Mouse (Mus musculus): ENCODE data around the gene Hmg20b. TPM values are rescaled to one million over a fixed set of nuclear protein-coding genes. Genes with fewer than 3 reads are reported as not detected.
A peak's percentile ranks its signal among the peaks of the same experiment; 100 is the strongest.

Gene Hmg20b
- total RNA-seq (2015) (24.5 and 29.0 TPM in 2 replicates), total RNA-seq (2017) (22.2 and 32.3 TPM in 2 replicates)

DNA sequence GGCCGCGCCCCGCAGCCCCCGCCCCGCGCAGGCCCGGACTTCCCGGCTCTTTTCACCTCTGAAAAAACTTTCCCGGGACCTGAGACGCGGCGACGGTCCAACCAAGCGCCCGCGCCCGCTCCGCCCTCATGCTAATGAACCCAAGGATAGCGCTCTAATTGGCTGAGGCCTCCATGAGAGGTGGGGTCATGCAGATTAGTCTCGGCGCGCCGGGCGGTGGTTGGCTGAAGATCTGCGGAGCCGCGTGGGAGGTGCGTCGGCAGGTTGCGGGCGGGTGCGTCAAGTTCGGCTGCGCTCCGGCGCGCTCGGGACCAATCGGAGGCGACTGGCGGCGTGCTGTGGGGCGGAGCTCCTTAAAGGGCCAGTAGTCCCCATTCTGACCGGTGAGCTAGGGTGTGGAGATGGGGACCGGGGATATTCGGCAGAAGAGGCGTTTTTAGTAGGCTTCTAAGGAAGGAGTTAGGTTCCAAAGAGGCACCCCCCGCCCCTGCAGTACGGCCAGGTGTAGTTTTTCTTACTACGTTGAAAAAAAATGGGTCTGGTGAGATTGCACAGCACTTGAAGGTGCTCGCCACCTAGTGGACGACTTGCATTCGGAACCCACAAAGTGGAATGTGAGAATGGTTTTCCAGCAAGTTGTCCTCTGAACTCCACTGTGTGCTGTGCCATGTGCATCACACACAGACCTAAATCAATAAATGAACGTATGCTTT, at the start of gene Hmg20b:
Hmg20b (minus strand) TSS at position 130 of the 713 bp plus-strand sequence.
- ATAC-seq (replicated peaks; ENCODE audit: poor library complexity): peak; percentile 80

DNA sequence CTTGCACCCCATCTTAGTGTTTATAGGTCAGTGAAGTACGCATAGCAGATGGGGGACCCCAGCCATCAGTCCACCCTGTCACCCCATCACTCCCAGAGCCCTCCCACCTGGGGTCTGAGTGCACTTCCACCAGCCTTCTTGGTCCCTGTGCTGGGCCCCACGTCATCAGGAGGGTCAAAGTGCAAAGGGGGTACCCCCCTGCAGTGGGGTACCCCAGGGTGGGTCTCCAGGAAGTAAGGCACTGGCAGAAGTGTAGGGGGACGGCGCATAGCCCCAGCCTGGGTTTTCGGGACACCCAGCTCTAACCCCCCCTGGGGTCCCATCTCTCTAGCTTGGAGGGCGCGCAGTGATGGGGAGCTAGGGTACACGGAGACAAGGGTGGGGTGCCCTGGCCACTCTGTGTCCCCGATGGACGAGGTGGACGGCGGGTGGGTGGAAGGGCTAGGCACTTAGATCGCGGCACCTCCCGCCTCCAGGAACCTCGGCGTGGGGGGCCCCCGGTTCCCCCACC, 49.6 kb upstream of the Hmg20b start:
- no peak for ATAC-seq (replicated peaks; ENCODE audit: poor library complexity)

DNA sequence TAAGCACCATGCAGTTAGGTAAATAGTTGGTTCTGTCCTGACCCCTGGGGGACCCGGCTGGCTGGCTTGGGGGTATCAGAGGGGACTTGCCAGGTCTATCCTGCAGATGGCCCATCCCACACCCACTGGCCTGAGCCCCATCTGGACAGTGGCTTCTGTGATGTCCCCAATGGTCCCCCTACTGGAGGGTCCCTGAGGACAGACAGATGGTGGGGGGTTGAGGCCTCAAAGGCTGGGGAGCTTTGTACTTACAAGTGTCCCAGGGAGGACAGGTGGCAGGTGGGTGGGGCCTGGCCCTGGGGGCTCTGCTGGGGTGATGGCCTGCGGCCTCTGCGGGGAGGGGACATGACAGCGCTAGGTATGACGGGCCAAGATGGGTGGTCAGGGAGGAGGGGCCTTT, 49.0 kb upstream of the Hmg20b start:
- ATAC-seq (replicated peaks; ENCODE audit: poor library complexity): no peak

DNA sequence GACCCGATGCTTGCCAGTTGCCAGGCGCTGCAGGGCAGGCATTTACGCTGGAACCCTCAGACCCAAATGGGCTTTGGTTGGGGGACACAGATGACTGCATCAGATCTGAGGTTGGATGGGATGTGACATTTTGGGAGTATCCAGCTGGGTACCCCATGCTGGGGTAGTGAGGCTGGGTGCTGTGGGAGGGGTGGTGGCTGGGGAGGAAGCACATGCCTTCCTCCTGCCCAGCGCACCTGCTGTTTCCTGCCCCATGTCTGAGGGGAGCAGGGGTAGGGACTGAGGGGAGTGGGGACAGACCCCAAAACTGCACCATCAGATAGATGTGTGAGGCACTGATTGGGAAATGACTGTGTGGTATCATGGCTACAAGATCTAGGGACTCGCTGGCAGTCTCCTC, 46.5 kb upstream of the Hmg20b start:
- ATAC-seq (replicated peaks; ENCODE audit: poor library complexity): no peak

DNA sequence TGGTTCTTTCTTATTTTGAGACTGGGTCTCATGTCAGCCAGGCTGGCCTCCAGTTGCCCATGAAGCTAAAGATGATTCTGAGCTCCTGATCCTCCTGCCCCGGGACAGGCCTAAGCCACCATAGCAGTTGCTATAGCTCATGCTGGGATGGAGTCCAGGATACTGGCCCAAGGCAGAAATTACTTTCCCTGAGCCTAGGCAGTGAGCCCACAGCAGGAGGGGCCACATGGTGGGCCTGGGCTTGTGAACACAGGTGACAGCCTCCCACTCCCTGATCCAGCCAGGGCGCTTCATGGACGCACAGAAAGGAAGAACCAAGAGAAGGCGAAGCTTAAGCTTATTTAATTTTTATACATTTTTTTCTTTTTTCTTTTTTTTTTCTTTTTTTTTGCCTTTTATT, 45.6 kb upstream of the Hmg20b start:
- ATAC-seq (replicated peaks; ENCODE audit: poor library complexity): no peak

DNA sequence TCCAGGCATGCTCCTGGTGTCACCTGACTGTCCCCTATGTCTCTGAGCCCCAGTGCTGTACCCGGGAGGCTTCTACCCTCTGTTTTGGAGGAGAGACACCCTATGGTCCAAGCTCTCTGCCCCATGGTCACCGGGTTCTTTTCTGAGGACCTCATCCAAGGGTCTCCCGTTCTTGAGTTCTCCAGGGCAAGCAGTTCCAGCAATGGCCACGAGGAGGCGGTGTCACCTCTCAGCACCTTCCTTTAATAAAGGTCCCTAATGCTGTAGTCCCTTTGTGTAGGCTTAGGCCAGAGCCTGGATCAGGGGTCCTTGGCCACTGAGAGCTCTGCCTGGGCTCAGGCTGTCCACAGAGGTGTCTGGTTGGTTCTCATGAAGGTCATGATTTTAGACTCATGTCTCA, 44.8 kb upstream of the Hmg20b start:
- peak; percentile 73 for ATAC-seq (replicated peaks; ENCODE audit: poor library complexity)

DNA sequence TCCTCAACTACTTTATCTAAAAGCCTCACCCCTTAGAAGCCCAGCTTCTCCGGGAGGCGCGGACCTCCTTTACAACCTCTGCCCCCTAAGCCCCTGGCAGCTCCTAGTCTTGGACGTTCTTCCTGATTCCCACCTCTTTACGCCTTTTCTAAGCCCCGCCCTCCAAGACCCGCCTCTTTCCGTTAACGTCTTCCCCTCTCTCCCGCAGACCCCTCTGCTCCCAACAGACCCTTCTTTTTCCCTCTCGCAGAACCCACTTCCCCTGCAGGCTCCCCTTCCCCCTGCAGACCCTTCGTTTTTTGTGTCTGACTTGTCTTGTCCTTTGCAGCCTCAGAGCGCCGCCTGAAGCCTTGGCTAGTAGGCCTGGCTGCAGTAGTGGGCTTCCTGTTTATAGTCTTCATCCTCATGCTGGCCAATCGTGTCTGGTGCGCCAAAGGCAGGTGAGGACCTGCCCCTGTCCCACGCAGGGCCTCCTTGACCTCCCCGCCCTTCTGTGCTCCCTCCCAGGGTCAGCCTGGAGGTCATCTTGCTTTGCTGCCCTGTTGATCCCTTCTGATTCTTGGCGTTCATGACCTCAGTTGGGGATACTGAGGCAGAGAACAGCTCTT, 43.3 kb upstream of the Hmg20b start:
- ATAC-seq (replicated peaks; ENCODE audit: poor library complexity): peak; percentile 49

DNA sequence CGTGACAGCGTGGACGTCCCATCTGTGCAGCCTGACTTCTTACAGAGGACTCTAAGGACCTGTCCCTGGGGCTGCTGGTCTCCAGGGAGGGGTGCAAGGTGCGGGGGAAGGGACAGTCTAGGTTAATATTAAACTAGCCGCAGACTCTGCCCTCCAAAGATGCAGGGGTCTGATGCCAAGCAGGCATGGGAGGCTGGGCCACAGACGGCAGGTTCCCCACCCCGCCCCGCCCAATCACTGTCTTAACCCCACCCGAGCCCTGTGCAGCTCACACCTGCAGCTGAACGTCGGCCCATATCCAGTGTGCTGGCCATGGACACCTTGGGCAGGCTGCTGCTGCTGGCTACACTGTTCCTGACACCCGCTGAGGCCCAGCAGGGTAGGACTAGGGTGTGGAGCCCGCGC, 42.5 kb upstream of the Hmg20b start, which contains the start of gene Smim24:
Smim24 (plus strand) TSS at position 271 of the 405 bp plus-strand sequence.
- ATAC-seq (replicated peaks; ENCODE audit: poor library complexity): no peak

DNA sequence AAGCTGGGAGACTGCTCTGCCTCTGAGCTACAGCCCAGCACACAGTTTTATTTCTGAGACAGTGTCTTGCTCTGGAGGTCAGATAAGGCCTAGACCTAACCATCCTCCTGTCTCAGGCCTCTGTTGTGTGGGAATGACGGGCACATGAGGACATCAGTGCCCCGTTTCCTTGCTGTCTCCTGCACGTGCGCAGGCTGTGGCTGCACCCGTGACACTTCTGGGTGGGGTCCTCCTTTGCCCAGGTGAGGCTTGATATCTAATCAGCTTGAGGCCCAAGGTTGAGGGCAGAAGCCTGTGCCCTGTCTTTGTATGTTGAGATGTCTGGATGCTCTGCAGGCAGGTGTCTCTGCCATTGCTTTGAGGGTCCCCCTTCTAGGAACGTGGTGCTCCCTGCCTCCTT, 42.0 kb upstream of the Hmg20b start:
- ATAC-seq (replicated peaks; ENCODE audit: poor library complexity): no peak

DNA sequence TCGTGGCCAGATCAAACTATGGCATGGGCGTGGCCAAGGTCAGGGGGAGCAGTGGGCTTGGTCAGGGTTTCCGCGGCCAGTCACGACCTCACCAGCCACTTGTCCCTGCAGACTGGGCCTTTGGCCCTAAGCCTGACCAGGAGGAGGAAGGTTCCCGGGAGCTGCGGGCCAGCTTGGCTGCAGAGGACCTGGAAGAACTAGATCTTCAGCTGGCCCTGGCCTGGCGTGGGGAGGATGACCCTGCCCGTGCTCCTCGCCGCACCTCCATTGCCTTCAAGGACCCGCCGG, 40.3 kb upstream of the Hmg20b start:
- ATAC-seq (replicated peaks; ENCODE audit: poor library complexity): no peak

DNA sequence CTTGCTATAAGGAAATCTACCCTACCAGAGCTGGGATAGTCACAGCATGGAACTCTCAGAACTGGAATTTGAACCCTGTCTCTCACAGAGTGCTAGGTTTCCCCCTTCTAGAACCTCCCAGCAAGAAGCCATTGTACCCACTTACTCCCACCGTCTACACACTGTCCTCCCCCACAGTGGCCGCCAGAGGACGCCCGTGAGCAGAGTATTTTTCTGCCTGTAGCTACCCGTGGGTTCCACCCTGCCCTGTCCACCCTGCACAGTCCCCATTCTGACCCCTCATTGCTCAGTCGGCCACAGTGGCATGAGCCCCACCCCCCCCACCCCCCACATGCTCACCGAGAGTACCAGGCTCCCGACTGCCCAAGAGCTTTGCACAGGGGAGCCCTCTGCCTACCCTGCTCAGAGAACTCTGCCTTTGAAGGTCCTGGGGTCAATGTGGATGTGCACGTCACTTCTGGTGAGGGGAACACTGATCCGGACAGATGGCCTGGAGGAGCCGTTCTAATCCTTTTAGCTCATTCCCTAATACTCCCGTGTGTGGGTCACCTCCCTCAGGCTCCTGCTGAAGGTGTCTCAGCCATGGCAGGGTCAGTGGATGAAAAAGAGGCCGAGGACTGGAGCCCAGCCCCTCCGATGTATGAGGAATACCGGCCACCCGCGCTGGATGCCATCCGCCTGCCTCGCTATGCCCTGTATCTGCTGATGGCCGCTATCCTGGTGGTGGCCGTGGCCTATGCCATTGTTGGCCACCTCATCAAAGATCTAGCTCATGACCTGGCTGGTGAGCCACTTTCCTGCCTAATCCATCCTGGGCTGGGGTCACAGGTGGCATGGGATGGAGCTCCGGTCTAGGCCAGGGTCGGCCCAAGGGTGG, 39.8 kb upstream of the Hmg20b start:
- ATAC-seq (replicated peaks; ENCODE audit: poor library complexity): peak; percentile 78

DNA sequence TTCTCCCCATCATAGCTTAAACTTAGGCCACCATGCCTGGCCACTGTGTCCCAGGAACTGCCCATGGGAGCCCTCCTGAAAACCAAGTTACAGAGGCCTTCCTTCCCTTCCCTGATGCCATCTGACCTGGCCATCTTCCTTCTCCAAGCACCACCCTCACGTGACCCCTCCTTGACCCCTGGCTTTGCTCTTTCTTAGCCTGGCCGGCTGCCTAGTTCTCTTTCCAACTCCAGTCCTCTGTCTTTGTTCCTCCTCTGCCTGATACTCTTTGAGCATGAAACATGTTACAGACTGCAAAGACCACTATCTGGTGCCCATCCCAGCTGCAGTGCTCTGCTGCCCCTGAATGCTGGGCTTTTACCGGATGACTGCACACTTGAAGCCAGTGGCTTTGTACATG, 39.1 kb upstream of the Hmg20b start:
- no peak for ATAC-seq (replicated peaks; ENCODE audit: poor library complexity)

DNA sequence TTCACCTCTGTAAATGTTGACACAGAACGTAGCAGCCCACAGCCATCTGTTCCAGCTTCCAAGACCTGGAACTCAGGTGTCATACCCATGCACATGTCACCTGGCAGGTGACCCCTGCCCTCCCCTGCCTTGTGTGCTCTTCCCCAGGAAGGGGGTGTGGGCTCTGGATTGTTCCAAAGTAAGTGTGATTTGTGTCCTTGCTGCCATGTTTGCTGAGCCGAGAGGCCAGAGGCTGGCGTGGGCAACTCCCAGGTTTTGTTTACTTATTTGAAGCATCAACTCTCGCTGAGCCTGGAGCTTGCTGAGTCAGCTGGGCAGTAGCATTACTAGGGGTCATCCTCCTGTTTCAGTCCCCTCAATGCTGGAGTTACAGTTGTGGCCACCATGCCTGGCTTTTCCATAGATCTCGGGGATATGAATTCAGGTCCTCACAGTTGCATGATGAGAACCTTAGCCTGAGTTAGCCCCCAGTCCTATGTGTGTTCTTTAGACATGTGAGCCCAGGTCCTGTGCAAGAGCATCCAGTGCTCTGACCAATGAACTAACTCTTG, 38.3 kb upstream of the Hmg20b start, which contains the start of gene Gm48552:
Gm48552 (plus strand) TSS at position 501 of the 551 bp plus-strand sequence.
- ATAC-seq (replicated peaks; ENCODE audit: poor library complexity): no peak

DNA sequence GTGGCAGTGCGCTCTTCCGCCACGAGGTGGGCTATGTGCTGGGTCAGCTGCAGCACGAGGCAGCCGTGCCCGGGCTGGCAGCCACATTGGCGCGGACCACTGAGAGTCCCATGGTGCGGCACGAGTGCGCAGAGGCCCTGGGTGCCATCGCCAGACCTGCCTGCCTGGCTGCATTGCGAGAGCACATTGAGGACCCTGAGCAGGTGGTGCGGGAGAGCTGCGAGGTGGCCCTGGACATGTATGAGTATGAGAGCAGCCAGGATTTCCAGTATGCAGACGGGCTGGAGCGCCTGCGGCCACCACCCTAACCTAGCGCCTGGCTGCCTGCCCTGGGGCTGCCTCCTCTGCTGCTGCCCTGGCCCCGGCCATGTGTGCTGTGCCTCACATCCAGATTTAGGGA, 37.4 kb upstream of the Hmg20b start:
- ATAC-seq (replicated peaks; ENCODE audit: poor library complexity): no peak

DNA sequence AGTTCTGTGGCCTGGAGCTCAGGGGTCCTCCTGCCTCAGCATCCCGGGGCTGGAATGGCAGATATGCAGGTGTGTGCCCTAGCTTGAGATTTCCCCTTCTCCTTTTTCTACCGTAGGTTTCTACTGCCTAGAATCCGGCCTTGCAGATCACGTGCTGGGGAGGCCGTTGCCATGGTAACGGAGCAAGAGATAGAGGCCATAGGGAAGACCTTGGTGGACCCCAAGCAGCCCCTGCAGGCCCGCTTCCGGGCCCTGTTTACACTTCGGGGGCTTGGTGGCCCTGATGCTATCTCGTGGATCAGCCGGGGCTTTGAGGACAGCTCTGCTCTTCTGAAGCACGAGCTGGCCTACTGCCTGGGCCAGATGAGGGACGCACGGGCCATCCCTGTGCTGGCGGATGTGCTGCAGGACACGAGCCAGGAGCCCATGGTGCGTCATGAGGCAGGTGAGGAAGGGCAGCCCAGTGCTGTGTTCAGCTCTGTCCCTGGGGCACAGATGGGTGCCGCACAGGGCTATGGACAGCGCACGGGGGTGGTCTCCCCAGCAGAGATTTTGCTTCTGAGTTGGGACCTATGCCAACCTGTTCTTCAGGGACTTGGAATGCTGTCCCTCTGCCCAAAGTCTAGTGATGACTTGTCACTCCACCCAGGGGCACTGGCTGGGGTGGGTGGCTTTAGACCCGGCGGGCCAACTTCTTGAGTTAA, 35.5 kb upstream of the Hmg20b start:
- no peak for ATAC-seq (replicated peaks; ENCODE audit: poor library complexity)

DNA sequence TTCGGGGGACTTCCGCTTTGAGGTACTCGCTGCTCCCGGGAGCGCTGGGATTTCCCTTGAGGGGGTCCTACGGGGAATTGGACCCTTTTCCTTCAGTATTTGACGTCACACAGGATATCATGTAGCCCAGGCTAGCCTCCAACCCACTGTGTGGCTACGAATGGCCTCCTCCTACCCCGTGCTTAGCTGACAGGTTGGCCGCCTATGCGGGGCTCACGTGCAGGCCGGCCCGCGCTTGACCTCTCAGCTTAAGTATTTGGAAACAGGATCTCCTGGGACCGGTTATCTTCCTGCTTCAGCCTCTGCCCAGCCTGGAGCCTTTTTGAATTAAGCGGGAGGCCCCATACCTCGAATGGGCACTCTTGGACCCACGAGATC, 34.3 kb upstream of the Hmg20b start:
- ATAC-seq (replicated peaks; ENCODE audit: poor library complexity): peak; percentile 3; the same call in 1 of the 2 replicates

DNA sequence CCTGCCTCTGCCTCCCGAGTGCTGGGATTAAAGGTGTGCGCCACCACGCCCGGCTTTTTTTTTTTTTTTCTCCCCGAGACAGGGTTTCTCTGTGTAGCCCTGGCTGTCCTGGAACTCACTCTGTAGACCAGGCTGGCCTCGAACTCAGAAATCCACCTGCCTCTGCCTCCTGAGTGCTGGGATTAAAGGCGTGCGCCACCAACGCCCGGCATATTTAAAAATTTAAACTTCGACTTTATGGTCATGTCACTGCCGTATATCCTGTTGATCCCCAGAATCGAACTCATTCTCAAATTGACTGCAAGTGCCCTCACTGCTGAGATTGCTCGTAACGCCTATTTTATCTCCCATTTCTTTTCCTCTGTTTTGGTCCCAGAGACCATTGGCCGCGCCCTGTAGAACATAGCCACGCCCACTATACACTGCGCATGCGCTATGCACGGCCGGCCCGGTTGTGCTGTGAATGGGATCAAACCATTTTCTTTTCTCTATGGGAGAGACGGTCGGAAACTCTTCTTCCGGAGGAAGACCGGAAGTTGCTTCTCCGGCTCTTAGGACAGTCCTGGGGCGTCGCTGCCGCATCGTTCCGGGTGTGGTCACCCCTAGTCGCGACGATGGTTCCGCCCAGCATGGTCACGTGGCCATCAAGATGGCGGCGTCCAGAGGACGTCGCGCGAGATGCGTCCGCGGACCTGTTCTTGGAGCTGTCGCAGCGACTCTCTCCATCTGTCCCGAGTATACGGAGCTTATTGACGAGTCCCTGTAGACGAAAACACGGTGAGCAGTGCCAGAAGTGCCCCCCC, 33.7 kb upstream of the Hmg20b start, which contains the start of the genes Dohh and Gm48551:
Dohh (plus strand) TSS at position 627 of the 803 bp plus-strand sequence.
Gm48551 (plus strand) TSS at position 665 of the 803 bp plus-strand sequence.
- peak; percentile 75 for ATAC-seq (replicated peaks; ENCODE audit: poor library complexity)

DNA sequence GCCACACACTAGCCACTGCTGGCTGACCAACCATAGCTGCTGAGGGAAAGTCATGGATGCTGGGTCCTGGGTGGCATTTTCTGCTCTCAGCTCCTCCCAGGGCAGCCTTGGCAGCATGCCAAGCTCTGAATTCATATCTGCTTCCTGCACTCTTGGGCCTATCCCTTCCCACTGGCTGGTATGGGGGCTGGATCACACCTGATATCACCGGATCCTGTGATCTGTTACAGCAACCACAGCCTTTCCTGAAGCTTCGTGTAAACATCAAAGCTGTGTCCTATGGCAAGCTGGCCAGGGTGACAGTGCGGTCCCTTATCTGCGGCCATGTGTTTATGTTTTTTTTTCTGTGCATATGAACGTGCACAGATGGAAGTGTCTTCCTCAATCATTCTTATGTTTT, 31.8 kb upstream of the Hmg20b start:
- ATAC-seq (replicated peaks; ENCODE audit: poor library complexity): peak; percentile 52

DNA sequence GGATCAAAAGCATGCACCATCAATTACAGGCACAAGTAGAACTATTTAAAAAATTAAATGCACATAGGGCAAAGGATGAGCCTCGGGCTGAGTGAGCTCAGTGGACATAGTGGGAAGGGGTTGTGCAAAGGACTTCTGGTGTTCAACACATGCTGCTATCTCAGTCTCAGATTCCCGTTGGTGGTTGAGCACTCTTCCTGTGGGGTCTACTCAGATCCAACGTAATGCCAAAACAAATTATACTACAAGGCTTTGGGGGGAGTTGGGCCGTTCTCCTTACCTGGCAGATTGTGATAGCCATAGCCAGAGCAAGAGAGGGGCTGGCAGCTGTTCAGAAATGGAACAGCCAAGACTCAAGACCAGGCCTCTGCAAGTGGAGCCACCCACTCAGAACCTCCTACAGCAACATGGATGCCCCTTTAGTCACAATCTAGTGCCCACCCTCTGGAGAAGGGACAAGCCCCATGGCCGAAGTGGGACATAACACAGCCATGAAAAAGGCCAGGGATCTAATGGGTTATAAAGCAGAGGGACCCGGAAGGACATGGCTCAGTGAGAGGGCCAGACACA, 29.6 kb upstream of the Hmg20b start:
- no peak for ATAC-seq (replicated peaks; ENCODE audit: poor library complexity)

All from megakaryocyte progenitor cell, adult 5-6 weeks (primary cell).